Comparison of ENCODE assay signal across 9 mouse cellular contexts in genomic region chr3:133757756-133758420, GRCm38 (mm10).
DNase-seq lines count a peak whose midpoint lies in the region; ATAC-seq and TF ChIP-seq lines count a peak whose summit lies in the region.
"Had no signal": no experiment of that assay in that cellular context is flagged by ENCODE, and none has a peak within 500 bp of the region (broad histone marks: within the 10 kb centered on the region; RNA-seq: fewer than 3 reads in every experiment).

No protein-coding gene starts in this region.

- ATAC-seq in lung, postnatal 0 days, result peak; percentile 85
- ATAC-seq in hindbrain, embryonic 14.5 days (ENCODE audit: low FRiP score), result no peak

- no peak overlapping the region for H3K9ac ChIP-seq in lung, postnatal 0 days (replicated peaks; ENCODE audit: low read depth)
- H3K9ac ChIP-seq in hindbrain, embryonic 14.5 days, result no peak overlapping the region

- DNase-seq in heart, adult 11 months, result peak; percentile 42
- no peak for DNase-seq in heart, postnatal 10 days
- DNase-seq in right cerebral cortex, adult 2 months (ENCODE audit: low spot score in 2 of 2), result peak; percentile 51 to 60
- no peak for DNase-seq in right cerebral cortex, postnatal 4 days
- DNase-seq in lung, postnatal 0 days (ENCODE audit: low spot score), result peak; percentile 80
- no peak for DNase-seq in yolk sac, embryonic 10.5 days (ENCODE audit: low spot score)
- no peak for DNase-seq in adipocyte (ENCODE audit: low spot score)
- no peak for DNase-seq in hindbrain, embryonic 14.5 days (ENCODE audit: low spot score)

- peak; percentile 69; the same call in 1 of the 2 replicates for TF ChIP-seq EP300 in lung, postnatal 0 days (IDR thresholded peaks at IDR 0.05)

- intact Hi-C loops in heart, postnatal 10 days (cut with DNase I), result no loop called here

- peak overlapping the region; percentile 43 for H3K4me2 ChIP-seq in lung, postnatal 0 days (replicated peaks; ENCODE audit: low read depth, low read length)
- no peak overlapping the region for H3K4me2 ChIP-seq in hindbrain, embryonic 14.5 days (replicated peaks)
- H3K4me2 ChIP-seq: midbrain, embryonic 11.5 days had no signal

- peaks cover 10% of the 10 kb centered on the region; the same call in 1 of the 2 replicates for H3K4me1 ChIP-seq in lung, postnatal 0 days (ENCODE audit: insufficient read depth, low read depth, low read length)
- peaks cover 23% of the 10 kb centered on the region for H3K4me1 ChIP-seq in hindbrain, embryonic 14.5 days (replicated peaks; ENCODE audit: control insufficient read depth, insufficient read depth, low read length)

- WGBS in lung, postnatal 0 days, result 12% methylated on average over 12 of the region's 12 CpGs
- 81% methylated on average over 12 of the region's 12 CpGs for WGBS in hindbrain, embryonic 14.5 days

- TF ChIP-seq CTCF in lung, postnatal 0 days (IDR thresholded peaks at IDR 0.05), result no peak

- H3K27me3 ChIP-seq in lung, postnatal 0 days (replicated peaks; ENCODE audit: insufficient read depth, low read length), result no peaks in the 10 kb centered on the region
- no peaks in the 10 kb centered on the region; the same call in 1 of the 2 replicates for H3K27me3 ChIP-seq in hindbrain, embryonic 14.5 days (ENCODE audit: control insufficient read depth, insufficient read depth, low read length)

- H3K9me3 ChIP-seq in lung, postnatal 0 days (ENCODE audit: low read length), result no peaks in the 10 kb centered on the region
- H3K9me3 ChIP-seq in hindbrain, embryonic 14.5 days (ENCODE audit: control insufficient read depth, low read length), result no peaks in the 10 kb centered on the region

- H3K4me3 ChIP-seq in lung, postnatal 0 days (ENCODE audit: low read depth, low read length), result 0 out of 2 replicates have a peak overlapping the region, but pooled peaks have one; percentile 6
- no peak overlapping the region for H3K4me3 ChIP-seq in hindbrain, embryonic 14.5 days (replicated peaks; ENCODE audit: low read length)

- peak overlapping the region; percentile 70 for H3K27ac ChIP-seq in lung, postnatal 0 days (ENCODE audit: low read length)
- H3K27ac ChIP-seq in hindbrain, embryonic 14.5 days, result no peak overlapping the region

- H3K36me3 ChIP-seq in lung, postnatal 0 days (ENCODE audit: insufficient read depth, low read length), result no peaks in the 10 kb centered on the region
- no peaks in the 10 kb centered on the region for H3K36me3 ChIP-seq in hindbrain, embryonic 14.5 days (replicated peaks; ENCODE audit: control insufficient read depth, insufficient read depth)

Comparison
In these comparisons a context has a peak if more than half of its experiments do, and no peak if none do; other contexts are left out.
1. DNase-seq: peak in heart, adult 11 months (single experiment), right cerebral cortex, adult 2 months (2 of 2) and lung, postnatal 0 days (single experiment); none in heart, postnatal 10 days (0 of 2), right cerebral cortex, postnatal 4 days (single experiment), yolk sac, embryonic 10.5 days (single experiment), adipocyte (single experiment) and hindbrain, embryonic 14.5 days (single experiment).